Mouse (Mus musculus): ENCODE results near the gene Dntt. TPM values are rescaled to one million over a fixed set of nuclear protein-coding genes. Genes with fewer than 3 reads are reported as not detected.

Dntt gene
- total and polyA plus RNA-seq, 2 experiments from 2014 or later = not detected

DNA sequence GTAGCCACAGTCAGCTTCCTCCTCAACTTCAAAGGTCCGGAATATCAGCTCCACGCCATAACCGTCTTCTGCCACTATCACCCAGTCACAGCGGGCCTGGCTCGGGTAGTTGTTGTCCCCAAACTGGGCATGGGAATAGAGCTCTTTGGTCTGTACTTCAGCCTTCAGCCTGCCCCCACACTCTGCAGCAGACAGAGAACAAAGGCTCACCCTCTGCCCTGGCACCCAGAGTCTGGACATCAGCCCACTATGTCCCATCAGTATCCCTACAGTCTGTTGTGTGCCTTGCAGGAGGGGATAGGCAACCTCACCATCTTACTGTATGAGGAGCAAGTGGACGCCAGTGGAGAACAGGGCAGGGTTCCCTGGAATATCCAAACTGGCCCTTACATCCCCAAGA lies 57.2 kb downstream of the Dntt start:
- WGBS = 86% methylated on average over 6 of the region's 6 CpGs
- no peak for TF ChIP-seq EP300 (IDR thresholded peaks at IDR 0.05; ENCODE audit: low read depth)
- no peak for TF ChIP-seq CTCF (IDR thresholded peaks at IDR 0.05; ENCODE audit: low read depth)
- no peak overlapping the region for H3K4me3 ChIP-seq (ENCODE audit: low read depth, low read length)
- no peaks in the 10 kb centered on the region for H3K9me3 ChIP-seq (replicated peaks; ENCODE audit: control insufficient read depth, low read length)
- no peak overlapping the region for H3K9ac ChIP-seq (replicated peaks; ENCODE audit: low read depth, low read length)
- DNase-seq (ENCODE audit: low spot score) = no peak
- peaks cover 16% of the 10 kb centered on the region; the same call in 1 of the 2 replicates for H3K27me3 ChIP-seq (ENCODE audit: control insufficient read depth, insufficient read depth, low read length)
- H3K27ac ChIP-seq (ENCODE audit: low read depth) = no peak overlapping the region
- H3K4me2 ChIP-seq (ENCODE audit: low read depth, low read length) = no peak overlapping the region
- no peaks in the 10 kb centered on the region for H3K36me3 ChIP-seq (replicated peaks; ENCODE audit: control insufficient read depth, insufficient read depth, low read length)
- H3K4me1 ChIP-seq (ENCODE audit: control insufficient read depth, insufficient read depth) = no peaks in the 10 kb centered on the region; the same call in 1 of the 2 replicates
- ATAC-seq (ENCODE audit: insufficient read depth, low read depth) = no peak

DNA sequence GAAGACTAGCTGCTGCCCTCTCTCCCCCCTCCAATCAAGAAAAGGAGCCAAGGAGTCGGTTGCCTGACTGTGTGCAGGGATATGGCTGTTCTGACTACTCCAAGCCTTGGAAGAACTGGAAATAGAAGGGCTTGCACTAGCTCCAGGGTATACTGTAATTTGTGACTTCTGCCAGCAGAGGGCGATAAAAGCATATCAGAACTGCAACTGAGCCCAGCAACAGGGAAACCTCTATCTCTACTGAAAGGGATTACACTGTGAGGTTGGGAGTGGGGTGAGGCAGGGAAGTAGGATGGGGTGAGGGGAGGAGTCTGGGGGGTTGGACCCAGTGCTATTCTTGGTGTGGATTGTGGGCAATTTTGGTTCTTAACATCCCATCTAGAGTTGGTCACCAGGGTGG lies 57.6 kb downstream of the Dntt start:
- Histone ChIP-seq H3K27me3 (ENCODE audit: control insufficient read depth, insufficient read depth, low read length) (peaks cover 16% of the 10 kb centered on the region; the same call in 1 of the 2 replicates), H3K9ac (replicated peaks; ENCODE audit: low read depth, low read length) (no peak overlapping the region), H3K36me3 (replicated peaks; ENCODE audit: control insufficient read depth, insufficient read depth, low read length) (no peaks in the 10 kb centered on the region), H3K9me3 (replicated peaks; ENCODE audit: control insufficient read depth, low read length) (no peaks in the 10 kb centered on the region), H3K4me2 (ENCODE audit: low read depth, low read length) (no peak overlapping the region), H3K4me3 (ENCODE audit: low read depth, low read length) (no peak overlapping the region), H3K4me1 (ENCODE audit: control insufficient read depth, insufficient read depth) (no peaks in the 10 kb centered on the region), H3K27ac (ENCODE audit: low read depth) (no peak overlapping the region)
- ATAC-seq (ENCODE audit: insufficient read depth, low read depth) = peak; percentile 64; the same call in 1 of the 2 replicates
- TF ChIP-seq EP300 (IDR thresholded peaks at IDR 0.05; ENCODE audit: low read depth) (no peak), CTCF (IDR thresholded peaks at IDR 0.05; ENCODE audit: low read depth) (peak; percentile 84)
- peak; percentile 53 for DNase-seq (ENCODE audit: low spot score)
- WGBS = 4% methylated on average over 2 of the region's 2 CpGs

DNA sequence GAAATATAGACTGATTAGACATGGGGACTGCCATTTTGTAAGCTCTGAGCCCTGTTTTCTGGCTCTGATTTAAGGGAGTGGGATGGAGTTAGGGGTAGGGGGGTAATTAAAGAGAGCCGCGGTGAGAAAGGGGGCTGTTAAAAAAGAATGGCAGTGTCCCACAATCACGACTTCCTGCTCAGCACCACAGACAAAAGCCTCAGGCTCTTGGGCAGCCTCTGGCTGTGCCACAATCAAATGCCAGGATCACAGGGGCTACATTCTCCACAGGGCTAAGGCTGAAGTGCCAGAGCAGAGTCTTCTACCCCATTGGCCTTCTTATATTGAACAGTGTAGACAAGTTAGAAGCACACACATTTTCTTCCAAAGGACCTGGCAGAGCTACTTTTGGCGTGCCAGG lies 58.8 kb downstream of the Dntt start:
- Histone ChIP-seq H3K4me2 (ENCODE audit: low read depth, low read length) (no peak overlapping the region), H3K9me3 (replicated peaks; ENCODE audit: control insufficient read depth, low read length) (no peaks in the 10 kb centered on the region), H3K4me3 (ENCODE audit: low read depth, low read length) (no peak overlapping the region), H3K36me3 (replicated peaks; ENCODE audit: control insufficient read depth, insufficient read depth, low read length) (no peaks in the 10 kb centered on the region), H3K9ac (replicated peaks; ENCODE audit: low read depth, low read length) (no peak overlapping the region), H3K27me3 (ENCODE audit: control insufficient read depth, insufficient read depth, low read length) (peaks cover 16% of the 10 kb centered on the region; the same call in 1 of the 2 replicates), H3K27ac (ENCODE audit: low read depth) (no peak overlapping the region), H3K4me1 (ENCODE audit: control insufficient read depth, insufficient read depth) (no peaks in the 10 kb centered on the region)
- no peak for TF ChIP-seq CTCF (IDR thresholded peaks at IDR 0.05; ENCODE audit: low read depth)
- TF ChIP-seq EP300 (IDR thresholded peaks at IDR 0.05; ENCODE audit: low read depth) = no peak
- 51% methylated on average over 4 of the region's 4 CpGs for WGBS
- ATAC-seq (ENCODE audit: insufficient read depth, low read depth) (no peak), DNase-seq (ENCODE audit: low spot score) (no peak)

DNA sequence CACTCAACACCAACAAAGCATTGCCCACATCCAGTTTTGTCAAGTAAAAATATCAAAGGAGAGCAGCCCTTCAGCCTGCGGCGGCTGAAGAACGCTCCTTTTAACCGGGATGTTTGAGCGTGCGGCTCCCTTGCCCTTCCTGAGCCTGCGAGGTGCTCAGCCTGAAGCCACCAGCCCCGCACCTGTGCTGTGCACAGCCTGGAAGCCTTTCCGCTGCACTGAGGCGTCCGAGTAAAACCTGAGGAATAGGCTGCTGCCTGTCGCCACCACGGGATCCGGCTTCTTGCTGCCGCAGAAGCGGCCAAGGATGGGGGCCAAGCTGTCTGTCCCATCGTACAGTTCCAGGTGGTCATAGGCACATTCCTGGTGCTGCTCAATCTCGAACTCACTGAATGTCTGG lies 59.4 kb downstream of the Dntt start:
- Histone ChIP-seq H3K4me1 (ENCODE audit: control insufficient read depth, insufficient read depth) (no peaks in the 10 kb centered on the region), H3K9ac (replicated peaks; ENCODE audit: low read depth, low read length) (no peak overlapping the region), H3K36me3 (replicated peaks; ENCODE audit: control insufficient read depth, insufficient read depth, low read length) (no peaks in the 10 kb centered on the region), H3K27me3 (ENCODE audit: control insufficient read depth, insufficient read depth, low read length) (peaks cover 16% of the 10 kb centered on the region; the same call in 1 of the 2 replicates), H3K27ac (ENCODE audit: low read depth) (no peak overlapping the region), H3K4me3 (ENCODE audit: low read depth, low read length) (no peak overlapping the region), H3K4me2 (ENCODE audit: low read depth, low read length) (peak overlapping the region; percentile 25; the same call in 1 of the 2 replicates), H3K9me3 (replicated peaks; ENCODE audit: control insufficient read depth, low read length) (no peaks in the 10 kb centered on the region)
- WGBS = 35% methylated on average over 18 of the region's 18 CpGs
- no peak for TF ChIP-seq CTCF (IDR thresholded peaks at IDR 0.05; ENCODE audit: low read depth)
- ATAC-seq (ENCODE audit: insufficient read depth, low read depth) = no peak
- no peak for DNase-seq (ENCODE audit: low spot score)

DNA sequence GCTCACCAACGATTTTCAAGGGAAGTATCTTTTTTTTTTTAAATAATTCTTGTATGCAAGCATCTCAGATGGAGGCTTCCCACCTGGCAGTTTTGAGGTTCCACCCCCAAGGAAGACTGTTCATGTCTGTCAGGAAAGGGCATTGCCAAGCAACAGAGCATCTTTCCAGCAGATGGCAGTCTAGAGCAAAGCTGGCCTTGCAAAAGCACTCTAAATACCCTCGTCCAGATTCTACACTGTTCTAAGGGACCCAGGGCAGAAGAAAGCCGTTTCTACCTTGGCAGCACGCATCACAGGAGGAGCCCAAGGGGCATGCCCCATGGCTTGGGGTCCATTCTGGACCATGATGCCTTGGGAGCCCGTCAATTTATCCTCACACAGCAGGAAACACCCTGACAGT lies 60.8 kb downstream of the Dntt start:
- no peak overlapping the region for H3K4me2 ChIP-seq (ENCODE audit: low read depth, low read length)
- WGBS = 9% methylated on average over 5 of the region's 5 CpGs
- H3K27me3 ChIP-seq (ENCODE audit: control insufficient read depth, insufficient read depth, low read length) = peaks cover 16% of the 10 kb centered on the region; the same call in 1 of the 2 replicates
- H3K9me3 ChIP-seq (replicated peaks; ENCODE audit: control insufficient read depth, low read length) = no peaks in the 10 kb centered on the region
- H3K27ac ChIP-seq (ENCODE audit: low read depth) = no peak overlapping the region
- peak; percentile 19 for DNase-seq (ENCODE audit: low spot score)
- no peak overlapping the region for H3K9ac ChIP-seq (replicated peaks; ENCODE audit: low read depth, low read length)
- TF ChIP-seq CTCF (IDR thresholded peaks at IDR 0.05; ENCODE audit: low read depth) (peak; percentile 80), EP300 (IDR thresholded peaks at IDR 0.05; ENCODE audit: low read depth) (no peak)
- ATAC-seq (ENCODE audit: insufficient read depth, low read depth) = no peak
- no peaks in the 10 kb centered on the region for H3K36me3 ChIP-seq (replicated peaks; ENCODE audit: control insufficient read depth, insufficient read depth, low read length)
- no peaks in the 10 kb centered on the region for H3K4me1 ChIP-seq (ENCODE audit: control insufficient read depth, insufficient read depth)
- H3K4me3 ChIP-seq (ENCODE audit: low read depth, low read length) = no peak overlapping the region

DNA sequence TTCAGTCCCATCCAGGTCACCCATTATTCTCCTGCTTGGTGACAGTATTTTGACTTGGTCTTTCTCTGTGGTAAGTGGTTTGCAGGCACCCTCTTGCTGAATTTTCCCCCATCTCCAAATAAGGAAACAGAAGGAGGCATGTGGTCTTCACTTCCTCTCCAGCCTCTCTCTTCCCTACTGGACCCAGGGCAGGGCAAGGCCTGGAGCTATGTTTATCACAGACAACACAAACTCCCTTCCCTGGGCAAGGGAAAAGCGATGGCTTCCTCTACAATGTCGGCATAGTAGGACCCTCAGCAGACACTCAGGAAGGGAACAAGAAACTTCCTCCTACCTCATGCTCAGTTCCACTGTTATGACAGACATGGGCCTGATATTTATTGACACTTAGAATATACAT lies 62.8 kb downstream of the Dntt start:
- no peak overlapping the region for H3K9ac ChIP-seq (replicated peaks; ENCODE audit: low read depth, low read length)
- 42% methylated on average over 2 of the region's 2 CpGs for WGBS

More for the DNA sequence above, 62.8 kb downstream of the Dntt start:
- Histone ChIP-seq H3K4me1 (ENCODE audit: control insufficient read depth, insufficient read depth) (no peaks in the 10 kb centered on the region), H3K36me3 (replicated peaks; ENCODE audit: control insufficient read depth, insufficient read depth, low read length) (no peaks in the 10 kb centered on the region), H3K4me2 (ENCODE audit: low read depth, low read length) (no peak overlapping the region), H3K27ac (ENCODE audit: low read depth) (no peak overlapping the region), H3K4me3 (ENCODE audit: low read depth, low read length) (no peak overlapping the region), H3K9me3 (replicated peaks; ENCODE audit: control insufficient read depth, low read length) (no peaks in the 10 kb centered on the region), H3K27me3 (ENCODE audit: control insufficient read depth, insufficient read depth, low read length) (peaks cover 16% of the 10 kb centered on the region; the same call in 1 of the 2 replicates)
- DNase-seq (ENCODE audit: low spot score) = no peak
- ATAC-seq (ENCODE audit: insufficient read depth, low read depth) = no peak
- TF ChIP-seq CTCF (IDR thresholded peaks at IDR 0.05; ENCODE audit: low read depth) (no peak), EP300 (IDR thresholded peaks at IDR 0.05; ENCODE audit: low read depth) (no peak)
